Mouse (Mus musculus): Measurements from ENCODE around the gene Mylip. TPM values are rescaled to one million over a fixed set of nuclear protein-coding genes. Genes with fewer than 3 reads are reported as not detected.

The Mylip gene
- polyA plus RNA-seq, 1 experiment from 2014 or later = 47.1 TPM

- H3K36me3 ChIP-seq = no peaks in the 10 kb centered on the region
- peaks cover 13% of the 10 kb centered on the region for H3K4me1 ChIP-seq
- H3K4me3 ChIP-seq = no peak overlapping the region
- H3K9ac ChIP-seq = no peak overlapping the region
- no peak for ATAC-seq (ENCODE audit: insufficient number of reproducible peaks, insufficient read depth, low FRiP score, low TSS enrichment, low read depth)
- no peak overlapping the region for H3K27ac ChIP-seq
- WGBS = 87% methylated on average over 2 of the region's 2 CpGs
- no peaks in the 10 kb centered on the region for H3K9me3 ChIP-seq
- no peaks in the 10 kb centered on the region for H3K27me3 ChIP-seq
- H3K4me2 ChIP-seq = no peak overlapping the region
Observed at GRCm38 (mm10) chr13:45372456-45372855, 17.1 kb upstream of the Mylip start.

GRCm38 (mm10) chr13:45374846-45375245, 14.7 kb upstream of the Mylip start:
- no peak overlapping the region for H3K9ac ChIP-seq
- no peak overlapping the region for H3K27ac ChIP-seq
- H3K9me3 ChIP-seq = no peaks in the 10 kb centered on the region
- 25% methylated on average over 6 of the region's 6 CpGs for WGBS
- no peaks in the 10 kb centered on the region for H3K36me3 ChIP-seq
- H3K27me3 ChIP-seq = no peaks in the 10 kb centered on the region
- ATAC-seq (ENCODE audit: insufficient number of reproducible peaks, insufficient read depth, low FRiP score, low TSS enrichment, low read depth) = no peak
- H3K4me2 ChIP-seq = no peak overlapping the region
- H3K4me3 ChIP-seq = no peak overlapping the region
- H3K4me1 ChIP-seq = peaks cover 13% of the 10 kb centered on the region

GRCm38 (mm10) chr13:45382208-45382607, 7.3 kb upstream of the Mylip start:
- WGBS = 58% methylated on average over 7 of the region's 7 CpGs
- no peaks in the 10 kb centered on the region for H3K4me1 ChIP-seq
- no peak overlapping the region for H3K9ac ChIP-seq
- H3K36me3 ChIP-seq = no peaks in the 10 kb centered on the region
- H3K4me3 ChIP-seq = no peak overlapping the region
- no peak for ATAC-seq (ENCODE audit: insufficient number of reproducible peaks, insufficient read depth, low FRiP score, low TSS enrichment, low read depth)
- H3K27me3 ChIP-seq = no peaks in the 10 kb centered on the region
- no peak overlapping the region for H3K4me2 ChIP-seq
- no peak overlapping the region for H3K27ac ChIP-seq
- no peaks in the 10 kb centered on the region for H3K9me3 ChIP-seq

- Histone ChIP-seq H3K4me1 (peaks cover 12% of the 10 kb centered on the region), H3K9me3 (no peaks in the 10 kb centered on the region), H3K36me3 (no peaks in the 10 kb centered on the region), H3K4me2 (no peak overlapping the region), H3K27me3 (no peaks in the 10 kb centered on the region), H3K4me3 (no peak overlapping the region), H3K9ac (no peak overlapping the region), H3K27ac (no peak overlapping the region)
- WGBS = 88% methylated on average over 2 of the region's 2 CpGs
- ATAC-seq (ENCODE audit: insufficient number of reproducible peaks, insufficient read depth, low FRiP score, low TSS enrichment, low read depth) = no peak
Observed at GRCm38 (mm10) chr13:45384636-45385035, 4.9 kb upstream of the Mylip start.

GRCm38 (mm10) chr13:45385521-45385920, 4.0 kb upstream of the Mylip start:
- Histone ChIP-seq H3K27me3 (no peaks in the 10 kb centered on the region), H3K4me1 (peaks cover 12% of the 10 kb centered on the region), H3K9me3 (no peaks in the 10 kb centered on the region), H3K4me3 (no peak overlapping the region), H3K27ac (no peak overlapping the region), H3K36me3 (no peaks in the 10 kb centered on the region), H3K9ac (no peak overlapping the region), H3K4me2 (no peak overlapping the region)
- 92% methylated on average over 6 of the region's 6 CpGs for WGBS
- no peak for ATAC-seq (ENCODE audit: insufficient number of reproducible peaks, insufficient read depth, low FRiP score, low TSS enrichment, low read depth)

- Histone ChIP-seq H3K27ac (no peak overlapping the region), H3K4me2 (no peak overlapping the region)
- 77% methylated on average over 14 of the region's 14 CpGs for WGBS
Observed at GRCm38 (mm10) chr13:45386253-45386652, 3.3 kb upstream of the Mylip start.

GRCm38 (mm10) chr13:45387231-45387630, 2.3 kb upstream of the Mylip start:
- H3K4me1 ChIP-seq = peaks cover 12% of the 10 kb centered on the region
- H3K27ac ChIP-seq = no peak overlapping the region
- H3K4me3 ChIP-seq = no peak overlapping the region
- 97% methylated on average over 4 of the region's 4 CpGs for WGBS
- no peaks in the 10 kb centered on the region for H3K27me3 ChIP-seq
- no peak overlapping the region for H3K4me2 ChIP-seq
- no peaks in the 10 kb centered on the region for H3K9me3 ChIP-seq
- no peak overlapping the region for H3K9ac ChIP-seq
- ATAC-seq (ENCODE audit: insufficient number of reproducible peaks, insufficient read depth, low FRiP score, low TSS enrichment, low read depth) = no peak
- no peaks in the 10 kb centered on the region for H3K36me3 ChIP-seq

More at GRCm38 (mm10) chr13:45386253-45386652, 3.3 kb upstream of the Mylip start:
- H3K9ac ChIP-seq = no peak overlapping the region
- no peaks in the 10 kb centered on the region for H3K27me3 ChIP-seq
- no peak for ATAC-seq (ENCODE audit: insufficient number of reproducible peaks, insufficient read depth, low FRiP score, low TSS enrichment, low read depth)
- no peaks in the 10 kb centered on the region for H3K36me3 ChIP-seq
- H3K4me3 ChIP-seq = no peak overlapping the region
- peaks cover 12% of the 10 kb centered on the region for H3K4me1 ChIP-seq
- no peaks in the 10 kb centered on the region for H3K9me3 ChIP-seq

- Histone ChIP-seq H3K27ac (no peak overlapping the region), H3K27me3 (no peaks in the 10 kb centered on the region), H3K4me2 (no peak overlapping the region), H3K9me3 (no peaks in the 10 kb centered on the region), H3K36me3 (no peaks in the 10 kb centered on the region), H3K4me3 (no peak overlapping the region), H3K9ac (no peak overlapping the region), H3K4me1 (peaks cover 21% of the 10 kb centered on the region)
- no peak for ATAC-seq (ENCODE audit: insufficient number of reproducible peaks, insufficient read depth, low FRiP score, low TSS enrichment, low read depth)
- 72% methylated on average over 16 of the region's 16 CpGs for WGBS
Observed at GRCm38 (mm10) chr13:45388254-45388805, 1.2 kb upstream of the Mylip start.

- peak overlapping the region; percentile 96 for H3K4me3 ChIP-seq
- no peak overlapping the region for H3K27ac ChIP-seq
- 30% methylated on average over 4 of the region's 4 CpGs for WGBS
- no peak for ATAC-seq (ENCODE audit: insufficient number of reproducible peaks, insufficient read depth, low FRiP score, low TSS enrichment, low read depth)
- no peaks in the 10 kb centered on the region for H3K27me3 ChIP-seq
- no peaks in the 10 kb centered on the region for H3K9me3 ChIP-seq
- H3K4me2 ChIP-seq = peak overlapping the region; percentile 69
- peak overlapping the region; percentile 96 for H3K9ac ChIP-seq
- H3K4me1 ChIP-seq = peaks cover 24% of the 10 kb centered on the region
- no peaks in the 10 kb centered on the region for H3K36me3 ChIP-seq
Observed at GRCm38 (mm10) chr13:45388889-45389288, 653 bp upstream of the Mylip start.

GRCm38 (mm10) chr13:45390312-45390961, 895 bp downstream of the Mylip start:
- Histone ChIP-seq H3K9ac (peak overlapping the region; percentile 96), H3K27ac (peak overlapping the region; percentile 96), H3K4me3 (peak overlapping the region; percentile 96), H3K4me1 (peaks cover 40% of the 10 kb centered on the region), H3K4me2 (peak overlapping the region; percentile 69), H3K27me3 (no peaks in the 10 kb centered on the region), H3K9me3 (no peaks in the 10 kb centered on the region), H3K36me3 (no peaks in the 10 kb centered on the region)
- no peak for ATAC-seq (ENCODE audit: insufficient number of reproducible peaks, insufficient read depth, low FRiP score, low TSS enrichment, low read depth)
- under 1% methylated on average over 25 of the region's 25 CpGs for WGBS

GRCm38 (mm10) chr13:45390962-45391853, 1.7 kb downstream of the Mylip start:
- H3K27me3 ChIP-seq = no peaks in the 10 kb centered on the region
- H3K36me3 ChIP-seq = no peaks in the 10 kb centered on the region
- 6% methylated on average over 19 of the region's 19 CpGs for WGBS
- H3K9me3 ChIP-seq = no peaks in the 10 kb centered on the region
- H3K27ac ChIP-seq = peak overlapping the region; percentile 96
- H3K4me1 ChIP-seq = peaks cover 47% of the 10 kb centered on the region
- peak overlapping the region; percentile 69 for H3K4me2 ChIP-seq
- peak overlapping the region; percentile 96 for H3K4me3 ChIP-seq
- H3K9ac ChIP-seq = peak overlapping the region; percentile 96
- ATAC-seq (ENCODE audit: insufficient number of reproducible peaks, insufficient read depth, low FRiP score, low TSS enrichment, low read depth) = no peak
